Mouse (Mus musculus): Measurements from ENCODE around the gene Myl9. TPM values are rescaled to one million over a fixed set of nuclear protein-coding genes. Genes with fewer than 3 reads are reported as not detected.

Myl9 gene
- 1.4 TPM for polyA plus RNA-seq (2014; fragmentation: Illumina TruSeq; extraction: RNeasy Lipid Tissue Mini Kit (QIAGEN cat#74804); ENCODE audit: low replicate concordance)

DNA sequence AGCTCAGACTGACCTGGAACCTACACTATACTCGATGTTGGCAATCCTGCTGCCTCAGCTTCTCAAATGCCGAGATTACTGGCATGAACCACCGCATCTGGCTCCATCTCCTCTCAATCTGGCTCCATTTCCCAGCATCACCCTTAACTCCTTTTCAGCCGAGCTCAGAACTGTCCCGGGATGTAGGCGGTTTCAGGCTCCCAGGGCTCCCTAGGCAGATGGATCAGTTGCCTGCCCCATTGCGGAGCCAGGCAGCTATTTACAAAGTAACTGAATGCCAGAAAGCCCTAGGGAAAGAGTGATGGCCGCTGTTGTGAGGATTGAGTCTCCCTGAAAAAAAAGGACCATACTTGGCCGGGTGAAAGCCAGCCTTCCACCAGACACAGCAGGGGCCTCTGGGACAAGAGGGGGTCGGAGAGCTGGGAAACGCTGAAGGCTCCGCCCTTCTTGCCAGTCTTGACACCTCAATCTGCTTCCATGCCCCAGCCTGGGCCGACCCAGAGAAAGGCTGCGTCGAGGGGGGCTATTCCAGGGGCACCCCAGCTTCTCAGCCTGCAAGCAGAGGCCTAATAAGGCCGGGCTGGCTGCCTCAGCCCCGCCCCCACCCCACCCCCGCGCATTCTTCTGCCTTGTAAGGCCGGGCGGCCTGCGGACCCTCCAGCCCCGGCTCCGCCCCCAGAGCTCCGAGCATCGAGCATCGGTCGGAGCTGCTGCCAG is at the start of gene Myl9:
Myl9 (plus strand) TSS at position 683 of the 717 bp plus-strand sequence.

Other genes with a start within 250 kb of the Myl9 start
- gene Aar2, start 227.8 kb upstream of the Myl9 start, polyA plus RNA-seq (2014; fragmentation: Illumina TruSeq; extraction: RNeasy Lipid Tissue Mini Kit (QIAGEN cat#74804); ENCODE audit: low replicate concordance), result 3.1 TPM
- gene Dlgap4, start 161.7 kb upstream of the Myl9 start, polyA plus RNA-seq (2014; fragmentation: Illumina TruSeq; extraction: RNeasy Lipid Tissue Mini Kit (QIAGEN cat#74804); ENCODE audit: low replicate concordance), result 3.0 TPM
- gene Tgif2, start 64.6 kb downstream of the Myl9 start, polyA plus RNA-seq (2014; fragmentation: Illumina TruSeq; extraction: RNeasy Lipid Tissue Mini Kit (QIAGEN cat#74804); ENCODE audit: low replicate concordance), result 1.5 TPM
- gene 4930518I15Rik, start 82.5 kb downstream of the Myl9 start, polyA plus RNA-seq (2014; fragmentation: Illumina TruSeq; extraction: RNeasy Lipid Tissue Mini Kit (QIAGEN cat#74804); ENCODE audit: low replicate concordance), result 2.4 TPM
- 109 TPM for gene Rab5if, start 87.7 kb downstream of the Myl9 start, polyA plus RNA-seq (2014; fragmentation: Illumina TruSeq; extraction: RNeasy Lipid Tissue Mini Kit (QIAGEN cat#74804); ENCODE audit: low replicate concordance)
- 1.1 TPM for gene Sla2, start 111.8 kb downstream of the Myl9 start, polyA plus RNA-seq (2014; fragmentation: Illumina TruSeq; extraction: RNeasy Lipid Tissue Mini Kit (QIAGEN cat#74804); ENCODE audit: low replicate concordance)
- 57.4 TPM for gene Ndrg3, start 216.6 kb downstream of the Myl9 start, polyA plus RNA-seq (2014; fragmentation: Illumina TruSeq; extraction: RNeasy Lipid Tissue Mini Kit (QIAGEN cat#74804); ENCODE audit: low replicate concordance)
- gene Dsn1, start 231.7 kb downstream of the Myl9 start, polyA plus RNA-seq (2014; fragmentation: Illumina TruSeq; extraction: RNeasy Lipid Tissue Mini Kit (QIAGEN cat#74804); ENCODE audit: low replicate concordance), result 14.5 TPM

All from small intestine, adult 10 weeks (tissue).